Mouse (Mus musculus): ENCODE measurements around the gene Dynlrb2.

Gene Dynlrb2

DNA sequence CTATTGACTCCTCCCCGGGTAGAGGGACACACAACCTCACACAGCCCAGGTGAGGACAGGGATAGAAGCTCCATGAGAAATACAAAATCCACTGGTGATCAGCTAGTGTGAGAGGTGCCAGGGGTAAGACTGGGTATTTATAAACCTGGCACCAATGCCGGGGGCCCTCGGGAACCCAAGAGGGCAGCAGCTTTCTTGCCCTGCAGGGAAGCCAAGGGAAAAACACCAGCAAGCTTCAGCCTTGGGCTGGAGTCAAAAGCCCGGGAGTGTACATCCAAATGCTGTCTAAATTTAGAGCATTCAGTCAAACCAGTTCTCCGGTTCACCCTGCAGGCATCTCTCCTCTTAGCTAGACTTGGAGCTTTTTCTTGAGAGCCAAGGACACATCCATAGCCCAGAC is 38.1 kb downstream of the Dynlrb2 start:
- no peak for DNase-seq

DNA sequence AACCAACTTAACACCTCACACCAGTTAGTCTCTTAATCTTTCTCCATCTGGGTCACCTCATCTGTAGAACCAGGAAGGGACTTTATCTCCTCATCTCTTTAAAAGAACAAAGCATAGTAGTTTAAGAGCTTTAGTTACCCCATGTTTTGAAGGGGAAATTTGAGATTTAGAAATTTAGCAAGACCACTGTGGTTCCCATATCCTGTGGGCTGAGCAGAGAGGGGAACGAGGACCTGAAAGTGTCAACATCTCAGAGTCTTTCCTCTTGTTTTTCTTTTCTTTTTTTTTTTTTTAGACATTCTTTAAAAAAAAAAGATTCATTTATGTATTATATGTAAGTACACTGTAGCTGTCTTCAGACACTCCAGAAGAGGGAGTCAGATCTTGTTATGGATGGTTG is 38.6 kb downstream of the Dynlrb2 start:
- no peak for DNase-seq

- DNase-seq: no peak
Observed at GRCm38 (mm10) chr8:116552255-116552654, 47.5 kb downstream of the Dynlrb2 start.

DNA sequence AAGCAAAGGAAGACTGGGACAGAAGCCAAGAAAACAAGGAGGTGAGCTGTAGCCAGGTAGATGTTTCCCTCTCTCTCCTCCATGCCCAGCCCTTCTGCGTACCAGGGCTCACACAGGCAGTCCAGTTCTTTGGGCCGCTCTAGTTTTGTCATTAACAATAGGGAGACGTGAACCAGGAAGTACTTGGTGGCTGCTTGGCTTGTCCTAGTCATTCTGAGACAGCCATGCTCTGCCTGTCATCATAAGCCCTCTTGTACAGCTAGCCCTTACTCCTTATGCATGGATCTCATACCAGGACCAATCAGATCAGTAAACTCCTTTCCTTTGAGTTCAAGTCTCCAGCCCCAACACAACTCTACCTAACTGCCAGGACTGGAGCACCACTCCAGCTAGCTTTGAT is 48.0 kb downstream of the Dynlrb2 start:
- DNase-seq: no peak
